Mouse (Mus musculus): ENCODE results near the gene Rplp2. TPM values are rescaled to one million over a fixed set of nuclear protein-coding genes. Genes with fewer than 3 reads are reported as not detected.
A peak's percentile ranks its signal among the peaks of the same experiment; 100 is the strongest.
"Not testable (repeated sequence)": the region's sequence is repeated elsewhere in the genome, so short reads cannot be mapped to it uniquely, and the experiment has no call there.

Gene Rplp2
- polyA plus RNA-seq (2016; fragmentation: Nextera tagmentation; extraction: Ambion mirVana): 905 and 1,135 TPM in 2 replicates

GRCm38 (mm10) chr7:141447110-141447991, at the start of gene Rplp2:
TSS of gene Rplp2 (plus strand) at chr7:141447370.
- Histone ChIP-seq H3K4me1 (peaks cover 48% of the 10 kb centered on the region), H3K36me3 (peaks cover 44% of the 10 kb centered on the region), H3K27ac (replicated peaks) (peak within 1 kb of the TSS; percentile 94), H3K9me3 (replicated peaks) (no peaks in the 10 kb centered on the region), H3K4me3 (peak within 1 kb of the TSS; percentile 83), H3K27me3 (ENCODE audit: low read depth, poor library complexity, severe bottlenecking) (no peaks in the 10 kb centered on the region)
- DNase-seq (ENCODE audit: low spot score): peak; percentile 95
- under 1% methylated on average over 63 of the region's 63 CpGs for WGBS

GRCm38 (mm10) chr7:141403305-141403704, 43.9 kb upstream of the Rplp2 start:
- Histone ChIP-seq H3K36me3 (peaks cover 70% of the 10 kb centered on the region), H3K27me3 (ENCODE audit: low read depth, poor library complexity, severe bottlenecking) (no peaks in the 10 kb centered on the region), H3K4me3 (peak overlapping the region; percentile 9; the same call in 1 of the 2 replicates), H3K4me1 (no peaks in the 10 kb centered on the region), H3K9me3 (replicated peaks) (no peaks in the 10 kb centered on the region), H3K27ac (replicated peaks) (no peak overlapping the region)
- DNase-seq (ENCODE audit: low spot score): peak; percentile 54
- 51% methylated on average over 5 of the region's 5 CpGs for WGBS

DNA sequence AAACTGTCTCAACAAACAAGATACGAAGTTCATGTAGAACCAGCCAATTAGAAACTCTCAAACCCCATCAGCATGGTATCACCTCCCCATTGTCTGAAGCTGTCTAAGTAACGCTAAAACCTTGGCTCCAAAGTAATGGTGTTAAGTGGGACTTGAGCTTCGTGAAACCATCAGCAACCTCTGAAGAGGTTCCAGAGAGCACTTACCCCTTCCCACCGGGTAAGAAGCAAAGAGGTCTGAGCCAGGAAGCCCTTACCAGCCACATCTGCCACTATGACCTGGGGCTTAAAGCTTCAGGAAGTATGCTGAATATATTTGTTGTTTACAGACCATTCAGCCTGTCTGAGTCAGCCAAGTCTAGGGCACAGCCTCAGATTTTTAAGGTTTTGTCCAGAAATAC, 41.7 kb upstream of the Rplp2 start:
- DNase-seq (ENCODE audit: low spot score): no peak
- Histone ChIP-seq H3K27ac (replicated peaks) (no peak overlapping the region), H3K36me3 (peaks cover 70% of the 10 kb centered on the region), H3K27me3 (ENCODE audit: low read depth, poor library complexity, severe bottlenecking) (no peaks in the 10 kb centered on the region), H3K4me3 (no peak overlapping the region), H3K9me3 (replicated peaks) (no peaks in the 10 kb centered on the region), H3K4me1 (peaks cover 6% of the 10 kb centered on the region)
- 82% methylated on average over 4 of the region's 4 CpGs for WGBS

- 96% methylated on average over 7 of the region's 7 CpGs for WGBS
- not testable (repeated sequence) for H3K27me3 ChIP-seq (ENCODE audit: low read depth, poor library complexity, severe bottlenecking); H3K4me3 ChIP-seq; DNase-seq (ENCODE audit: low spot score); H3K4me1 ChIP-seq; H3K9me3 ChIP-seq (replicated peaks); H3K27ac ChIP-seq (replicated peaks)
- H3K36me3 ChIP-seq: peaks cover 53% of the 10 kb centered on the region
Observed at GRCm38 (mm10) chr7:141407670-141408069, 39.5 kb upstream of the Rplp2 start.

- Histone ChIP-seq H3K4me1 (peaks cover 16% of the 10 kb centered on the region), H3K27me3 (ENCODE audit: low read depth, poor library complexity, severe bottlenecking) (no peaks in the 10 kb centered on the region), H3K4me3 (peak overlapping the region; percentile 22; the same call in 1 of the 2 replicates), H3K36me3 (peaks cover 45% of the 10 kb centered on the region), H3K27ac (replicated peaks) (peak overlapping the region; percentile 69), H3K9me3 (replicated peaks) (no peaks in the 10 kb centered on the region)
- DNase-seq (ENCODE audit: low spot score): peak; percentile 87
- WGBS: 14% methylated on average over 11 of the region's 11 CpGs
Observed at GRCm38 (mm10) chr7:141408833-141409232, 38.3 kb upstream of the Rplp2 start.

DNA sequence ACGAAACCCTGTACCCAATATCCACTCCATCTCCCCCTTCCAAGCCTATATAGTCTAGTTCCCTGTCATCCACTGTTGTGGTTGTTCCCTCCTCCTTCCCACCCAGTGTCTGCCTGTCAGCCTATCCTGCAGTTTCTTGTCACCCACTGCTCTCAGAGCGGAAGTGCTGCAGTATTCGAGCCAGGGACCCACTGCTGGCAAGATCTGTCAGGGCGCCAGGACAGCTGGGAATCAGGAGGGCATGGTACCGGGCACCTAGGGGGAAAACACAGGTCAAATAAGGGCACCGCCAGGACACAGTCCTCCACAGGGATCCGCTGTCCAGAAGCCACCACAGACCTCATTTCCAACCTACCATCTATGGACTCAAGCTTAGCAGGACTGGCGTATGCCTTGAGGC, 36.5 kb upstream of the Rplp2 start:
- no peak overlapping the region for H3K27ac ChIP-seq (replicated peaks)
- DNase-seq (ENCODE audit: low spot score): no peak
- peaks cover 26% of the 10 kb centered on the region for H3K4me1 ChIP-seq
- no peak overlapping the region for H3K4me3 ChIP-seq
- WGBS: 93% methylated on average over 8 of the region's 8 CpGs
- no peaks in the 10 kb centered on the region for H3K9me3 ChIP-seq (replicated peaks)
- peaks cover 38% of the 10 kb centered on the region for H3K36me3 ChIP-seq
- no peaks in the 10 kb centered on the region for H3K27me3 ChIP-seq (ENCODE audit: low read depth, poor library complexity, severe bottlenecking)

DNA sequence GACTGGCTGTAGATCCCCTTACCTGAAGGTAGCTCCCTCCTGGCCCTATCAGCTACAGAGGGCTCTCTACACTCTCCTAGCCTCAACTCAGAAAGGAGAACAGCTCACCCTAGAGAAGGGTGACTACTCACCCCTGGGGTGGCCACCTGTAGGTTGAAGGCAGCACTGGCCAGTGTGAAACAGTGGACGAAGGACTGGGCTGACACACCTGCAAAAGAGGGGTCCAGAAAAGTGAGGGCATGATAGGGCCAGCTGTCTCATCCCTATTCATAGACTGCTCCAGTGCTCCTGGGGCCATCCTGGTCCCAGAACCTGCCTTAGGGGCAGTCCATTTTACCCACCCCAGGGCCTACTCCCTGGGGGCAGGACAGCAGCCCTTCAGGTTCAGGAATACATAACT, 35.5 kb upstream of the Rplp2 start:
- Histone ChIP-seq H3K4me1 (peaks cover 26% of the 10 kb centered on the region), H3K9me3 (replicated peaks) (no peaks in the 10 kb centered on the region), H3K4me3 (no peak overlapping the region), H3K27ac (replicated peaks) (no peak overlapping the region), H3K27me3 (ENCODE audit: low read depth, poor library complexity, severe bottlenecking) (no peaks in the 10 kb centered on the region), H3K36me3 (peaks cover 38% of the 10 kb centered on the region)
- 90% methylated on average over 1 of the region's 1 CpGs for WGBS
- DNase-seq (ENCODE audit: low spot score): no peak

DNA sequence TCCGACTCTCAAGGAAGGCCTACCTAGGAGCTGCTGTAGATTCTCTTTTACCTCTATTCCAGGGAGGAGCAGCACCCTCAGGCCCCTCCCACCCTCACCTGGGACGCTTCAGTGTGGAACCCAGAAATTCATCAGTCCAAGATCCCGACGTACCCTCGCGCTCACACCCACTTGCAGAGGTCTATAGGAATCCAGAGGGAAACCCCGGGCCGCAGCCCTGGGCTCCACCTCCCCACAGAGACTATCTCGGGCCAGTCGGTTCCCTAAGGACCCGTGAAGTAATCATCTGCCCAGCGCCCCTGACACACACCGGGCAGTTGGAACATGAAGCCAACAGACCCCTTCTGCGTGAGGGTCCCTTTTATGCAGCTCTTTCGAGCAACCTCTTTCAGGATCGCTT, 33.8 kb upstream of the Rplp2 start:
- no peaks in the 10 kb centered on the region for H3K9me3 ChIP-seq (replicated peaks)
- H3K27ac ChIP-seq (replicated peaks): peak overlapping the region; percentile 91
- no peaks in the 10 kb centered on the region for H3K27me3 ChIP-seq (ENCODE audit: low read depth, poor library complexity, severe bottlenecking)
- peaks cover 26% of the 10 kb centered on the region for H3K4me1 ChIP-seq
- 3% methylated on average over 16 of the region's 16 CpGs for WGBS
- peak; percentile 26 for DNase-seq (ENCODE audit: low spot score)
- peak overlapping the region; percentile 81 for H3K4me3 ChIP-seq
- H3K36me3 ChIP-seq: peaks cover 27% of the 10 kb centered on the region

DNA sequence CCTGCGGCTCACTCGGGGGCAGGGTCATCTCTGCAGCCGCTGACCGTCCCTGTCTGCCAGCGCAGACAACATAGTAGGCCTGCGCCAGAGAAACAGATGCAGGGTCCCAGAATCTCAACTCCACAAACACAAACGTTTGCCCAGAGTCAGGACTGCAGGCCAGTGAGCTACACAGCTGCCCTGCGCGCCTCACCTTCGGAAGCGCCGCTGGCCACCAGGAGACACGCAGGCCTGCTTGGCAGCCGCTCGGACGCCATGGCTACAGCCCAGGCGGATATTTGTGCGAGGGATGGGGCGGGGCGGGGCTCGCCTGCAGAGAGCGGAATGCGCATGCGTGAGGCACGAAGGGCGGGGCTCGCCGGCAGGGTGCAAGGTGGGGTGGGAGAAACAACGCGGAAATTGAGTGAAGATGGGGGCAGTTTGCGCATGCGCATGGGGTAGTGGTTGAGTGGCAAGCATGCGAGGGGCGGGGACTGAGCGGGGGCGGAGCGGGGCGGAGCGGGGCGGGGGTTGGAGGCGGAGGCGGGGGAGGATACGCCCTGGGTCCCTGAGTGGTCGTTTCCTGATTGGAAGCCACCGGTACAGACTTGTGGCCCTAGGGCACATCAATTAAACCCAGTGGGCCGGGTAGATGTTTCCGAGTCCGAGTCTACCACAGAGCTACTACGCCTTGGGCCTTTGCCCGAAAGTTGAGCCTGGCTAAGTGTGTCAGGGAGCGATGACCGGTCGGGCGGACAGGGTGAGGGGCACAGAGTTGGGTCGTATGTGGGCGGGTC, 33.2 kb upstream of the Rplp2 start, which contains the start of gene Gatd1:
Gene Gatd1, minus strand, starts transcription at position 328 of the 776 bp plus-strand sequence.
- H3K4me1 ChIP-seq: peaks cover 24% of the 10 kb centered on the region
- H3K9me3 ChIP-seq (replicated peaks): no peaks in the 10 kb centered on the region
- peaks cover 20% of the 10 kb centered on the region for H3K36me3 ChIP-seq
- peak within 1 kb of the TSS; percentile 91 for H3K27ac ChIP-seq (replicated peaks)
- peak within 1 kb of the TSS; percentile 81 for H3K4me3 ChIP-seq
- peak; percentile 100 for DNase-seq (ENCODE audit: low spot score)
- under 1% methylated on average over 56 of the region's 56 CpGs for WGBS
- H3K27me3 ChIP-seq (ENCODE audit: low read depth, poor library complexity, severe bottlenecking): no peaks in the 10 kb centered on the region

DNA sequence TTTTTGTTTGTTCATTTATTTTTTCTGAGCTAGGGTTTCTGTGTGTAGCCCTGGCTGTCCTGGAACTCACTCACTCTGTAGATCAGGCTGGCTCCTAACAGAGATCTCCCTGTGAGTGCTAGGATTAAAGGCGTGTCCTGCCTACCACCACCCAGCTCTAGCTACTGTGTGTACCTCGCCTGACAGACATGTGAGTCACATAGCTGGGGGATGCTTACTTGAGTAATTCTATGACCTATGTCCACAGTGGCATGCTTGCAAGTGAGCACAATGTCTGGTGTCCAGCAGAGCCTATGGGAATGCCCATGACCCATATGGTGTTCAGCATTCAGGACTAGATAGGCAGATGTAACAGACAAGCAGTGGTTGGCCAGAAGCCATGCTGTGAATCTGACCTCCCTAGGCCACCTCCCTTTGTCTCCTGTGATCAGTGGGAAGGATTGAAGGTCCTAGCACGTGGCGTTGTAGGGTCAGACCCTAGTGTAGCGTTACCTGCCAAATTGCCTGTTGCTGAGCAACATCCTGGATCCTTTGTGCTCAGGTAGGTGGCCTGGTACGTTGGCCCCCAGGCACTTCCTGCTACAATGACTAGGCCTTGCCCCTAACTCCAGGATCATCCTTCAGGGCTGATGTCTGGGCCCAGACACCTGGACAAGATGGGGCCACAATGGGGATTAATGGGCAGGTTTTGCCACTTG, 30.9 kb upstream of the Rplp2 start:
- WGBS: 84% methylated on average over 6 of the region's 6 CpGs
- Histone ChIP-seq H3K4me1 (peaks cover 21% of the 10 kb centered on the region), H3K9me3 (replicated peaks) (no peaks in the 10 kb centered on the region), H3K27ac (replicated peaks) (no peak overlapping the region), H3K36me3 (no peaks in the 10 kb centered on the region), H3K4me3 (no peak overlapping the region), H3K27me3 (ENCODE audit: low read depth, poor library complexity, severe bottlenecking) (no peaks in the 10 kb centered on the region)
- no peak for DNase-seq (ENCODE audit: low spot score)

DNA sequence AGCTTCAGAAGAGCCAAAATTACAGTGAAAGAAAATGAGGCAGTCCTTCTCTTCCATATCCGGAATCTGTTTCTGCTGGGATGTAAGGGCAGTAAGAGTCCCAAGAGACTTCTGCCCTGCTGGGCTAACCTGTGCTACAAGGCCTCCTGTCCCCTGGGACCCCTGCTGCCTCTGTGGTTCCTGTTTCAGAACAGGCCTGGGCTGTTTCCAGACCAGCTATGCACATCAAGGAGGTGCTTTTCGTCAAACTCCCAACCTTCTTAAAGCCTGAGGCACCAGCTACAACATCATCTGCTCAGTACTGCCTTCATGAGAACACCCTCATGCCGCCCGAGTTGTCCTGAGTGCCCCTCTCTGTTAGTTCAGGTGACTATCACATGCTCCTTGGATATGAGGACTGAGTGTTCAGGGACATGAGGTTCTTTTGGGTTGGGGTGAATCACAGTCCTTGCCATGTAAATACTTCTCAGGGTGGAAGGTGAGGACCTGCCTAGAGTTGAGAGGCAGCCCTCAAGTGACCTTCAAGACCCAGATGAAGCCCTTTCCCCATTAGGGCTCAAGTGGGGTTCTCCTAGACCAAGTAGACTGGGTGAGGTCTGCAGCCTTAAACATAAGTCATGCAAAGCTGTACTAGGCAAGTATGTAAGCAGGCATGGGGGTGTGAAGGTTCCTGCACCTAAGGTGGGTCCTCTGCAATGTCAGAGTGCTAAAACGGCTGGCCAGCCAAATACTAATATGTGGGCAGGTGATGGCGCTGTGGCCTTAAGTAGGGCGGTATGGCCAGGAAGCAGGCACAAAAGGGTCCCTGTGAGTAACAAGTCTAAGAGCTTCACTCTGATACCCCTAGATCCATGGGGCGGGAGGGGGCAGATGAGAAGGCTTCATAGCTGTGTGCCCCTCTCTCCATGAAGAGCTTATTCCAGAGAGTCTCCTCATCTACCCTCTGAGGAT, 29.2 kb upstream of the Rplp2 start:
- Histone ChIP-seq H3K4me3 (no peak overlapping the region), H3K27me3 (ENCODE audit: low read depth, poor library complexity, severe bottlenecking) (no peaks in the 10 kb centered on the region), H3K4me1 (peaks cover 18% of the 10 kb centered on the region), H3K9me3 (replicated peaks) (no peaks in the 10 kb centered on the region), H3K36me3 (no peaks in the 10 kb centered on the region), H3K27ac (replicated peaks) (no peak overlapping the region)
- DNase-seq (ENCODE audit: low spot score): no peak
- 71% methylated on average over 8 of the region's 8 CpGs for WGBS
